Mouse (Mus musculus) heart, embryonic 12.5 days (tissue): ENCODE data around the gene Susd4. TPM values are rescaled to one million over a fixed set of nuclear protein-coding genes. Genes with fewer than 3 reads are reported as not detected.

Experiments
- ATAC-seq: fragments of 200-750 bp; cut with Nextera tagmentation; 2 replicates; pipeline ENCODE4 v1.8.0; 2017; ENCODE audit warnings: moderate TSS enrichment, moderate library complexity; ENCODE audit not compliant: insufficient number of reproducible peaks, low FRiP score
- H3K27ac ChIP-seq: fragments of 300-500 bp; sonication (generic); 2 replicates; pipeline ENCODE4 v1.5.1; 2016; ENCODE audit warnings: mild to moderate bottlenecking, moderate library complexity; ENCODE audit not compliant: poor library complexity, severe bottlenecking
- H3K27me3 ChIP-seq: fragments of 300-500 bp; sonication (generic); replicated peaks from 2 replicates; pipeline ENCODE4 v1.6.1; 2016; ENCODE audit warnings: mild to moderate bottlenecking, moderate library complexity
- H3K36me3 ChIP-seq: fragments of 300-500 bp; sonication (generic); 2 replicates; pipeline ENCODE4 v1.6.1; 2016; ENCODE audit warnings: mild to moderate bottlenecking, moderate library complexity
- H3K4me1 ChIP-seq: fragments of 300-500 bp; sonication (generic); replicated peaks from 2 replicates; pipeline ENCODE4 v1.6.1; 2016; ENCODE audit warnings: mild to moderate bottlenecking
- H3K4me2 ChIP-seq: fragments of 300-500 bp; sonication (generic); 2 replicates; pipeline ENCODE4 v1.6.1; 2016; ENCODE audit warnings: mild to moderate bottlenecking, moderate library complexity
- H3K4me3 ChIP-seq: fragments of 300-500 bp; sonication (generic); 2 replicates; pipeline ENCODE4 v1.5.1; 2016; ENCODE audit warnings: mild to moderate bottlenecking
- H3K9ac ChIP-seq: fragments of 300-500 bp; sonication (generic); 2 replicates; pipeline ENCODE4 v1.6.1; 2016; ENCODE audit warnings: mild to moderate bottlenecking, moderate library complexity
- H3K9me3 ChIP-seq: fragments of 300-500 bp; sonication (generic); replicated peaks from 2 replicates; pipeline ENCODE4 v1.6.1; 2016; ENCODE audit warnings: mild to moderate bottlenecking, moderate library complexity
- WGBS: fragments of 180-500 bp; shearing (Covaris S2); methylation state at CpG from one replicate; pipeline ENCODE4 v1.1.7; 2016; 5-methylcytosine and 5-hydroxymethylcytosine counted together
- polyA plus RNA-seq: library from polyadenylated mRNA; unstranded; fragments of >200 nt; fragmentation: Nextera tagmentation; extraction: Ambion mirVana; gene quantifications from 2 replicates; pipeline ENCODE4 v1.2.1, GENCODE M21; 2016

Gene Susd4
- polyA plus RNA-seq, 1 experiment from 2014 or later = 4.7 TPM

DNA sequence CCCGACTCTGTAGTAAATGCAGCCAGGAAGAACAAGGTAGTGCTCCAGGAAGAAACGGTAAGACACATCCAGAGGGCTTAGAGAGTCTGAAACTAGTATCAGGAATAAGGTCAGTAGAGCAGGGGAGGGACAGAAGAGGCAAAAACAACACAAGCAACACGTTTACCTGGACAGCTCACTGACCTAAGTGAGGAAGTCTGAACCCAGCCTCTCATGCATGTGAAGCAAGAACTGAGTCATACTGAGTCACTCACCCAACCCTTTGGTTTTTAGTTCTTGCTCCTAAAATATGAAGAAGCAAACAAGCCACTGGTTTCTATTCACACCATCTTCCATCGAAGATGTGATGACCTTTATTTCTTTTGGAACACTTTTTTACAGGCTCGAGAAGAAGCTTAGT is 181.0 kb downstream of the Susd4 start:
- Histone ChIP-seq H3K9ac (no peak overlapping the region), H3K4me3 (no peak overlapping the region), H3K36me3 (no peaks in the 10 kb centered on the region), H3K27ac (no peak overlapping the region), H3K4me1 (0 out of 2 replicates have a peak, but pooled peaks cover 7% of the 10 kb centered on the region), H3K4me2 (no peak overlapping the region), H3K9me3 (peaks cover 3% of the 10 kb centered on the region; the same call in 1 of the 2 replicates), H3K27me3 (no peaks in the 10 kb centered on the region)
- ATAC-seq = no peak
- WGBS = 78% methylated on average over 5 of the region's 5 CpGs

DNA sequence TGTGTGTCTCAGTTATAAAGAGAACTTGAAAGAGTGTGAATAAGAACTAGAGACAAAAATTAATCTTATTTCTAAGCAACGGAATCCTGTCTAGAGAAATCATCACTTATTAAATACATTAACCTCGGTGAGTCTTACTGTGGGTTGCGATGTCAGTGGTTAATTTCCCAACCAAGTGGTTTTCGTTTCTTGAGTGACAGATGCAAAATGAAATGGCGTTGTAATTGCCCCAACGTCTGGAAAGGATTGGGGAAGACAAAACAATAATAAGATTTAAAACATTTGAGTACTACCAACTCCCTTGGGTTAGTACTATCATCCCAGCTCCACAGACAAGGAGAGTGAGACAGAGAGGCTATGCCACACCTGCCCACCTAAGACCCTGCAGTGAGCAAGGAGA is 181.9 kb downstream of the Susd4 start:
- Histone ChIP-seq H3K9ac (no peak overlapping the region), H3K9me3 (peaks cover 3% of the 10 kb centered on the region; the same call in 1 of the 2 replicates), H3K27me3 (no peaks in the 10 kb centered on the region), H3K27ac (no peak overlapping the region), H3K36me3 (no peaks in the 10 kb centered on the region), H3K4me2 (no peak overlapping the region), H3K4me1 (0 out of 2 replicates have a peak, but pooled peaks cover 7% of the 10 kb centered on the region), H3K4me3 (no peak overlapping the region)
- 75% methylated on average over 6 of the region's 6 CpGs for WGBS
- ATAC-seq = no peak

Other genes with a start within 250 kb of the Susd4 start
- 119 and 123 TPM in 2 replicates for gene Capn2, start 246.3 kb upstream of the Susd4 start, polyA plus RNA-seq
- gene Capn8, start 198.9 kb upstream of the Susd4 start, polyA plus RNA-seq = not detected in 2 replicates
- gene Ccdc185, start 14.7 kb upstream of the Susd4 start, polyA plus RNA-seq = not detected in 2 replicates
- 4.2 and 5.4 TPM in 2 replicates for gene Tlr5, start 190.9 kb downstream of the Susd4 start, polyA plus RNA-seq